Mouse (Mus musculus): ENCODE results near the gene Gpr162. TPM values are rescaled to one million over a fixed set of nuclear protein-coding genes. Genes with fewer than 3 reads are reported as not detected.
"Not testable (repeated sequence)": the region's sequence is repeated elsewhere in the genome, so short reads cannot be mapped to it uniquely, and the experiment has no call there.

The Gpr162 gene
- polyA plus RNA-seq, 1 experiment = not detected

DNA sequence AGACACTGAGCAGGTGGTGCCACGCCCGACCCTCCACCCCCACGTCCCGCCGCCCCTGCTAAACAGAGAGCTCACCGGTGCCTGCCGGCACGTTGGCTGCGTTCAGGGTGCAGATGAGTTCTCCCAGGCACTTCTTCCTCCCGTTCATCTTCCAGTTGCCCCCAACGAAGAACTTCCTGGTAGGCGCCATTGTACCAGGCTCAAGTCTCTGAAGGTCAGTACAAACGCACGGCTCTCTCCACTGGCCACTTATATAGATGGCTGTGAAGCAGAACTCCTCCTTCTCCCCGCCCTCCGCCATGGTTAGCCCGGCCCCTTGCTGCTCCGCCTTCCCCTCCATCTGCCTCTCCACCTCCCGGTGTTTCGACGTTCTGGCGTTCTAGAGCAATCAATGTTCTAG lies 49.9 kb downstream of the Gpr162 start, which contains the start of gene Tpi1:
Gene Tpi1 (minus strand): TSS at position 364 of the 400 bp plus-strand sequence.
- Histone ChIP-seq H3K27ac (replicated peaks; ENCODE audit: low read depth, low read length) (peak within 1 kb of the TSS; percentile 63), H3K4me1 (ENCODE audit: control insufficient read depth, insufficient read depth, insufficient read length, low read length) (peaks cover 9% of the 10 kb centered on the region), H3K4me3 (ENCODE audit: insufficient read depth, low read depth, low read length) (peak within 1 kb of the TSS; percentile 79)

DNA sequence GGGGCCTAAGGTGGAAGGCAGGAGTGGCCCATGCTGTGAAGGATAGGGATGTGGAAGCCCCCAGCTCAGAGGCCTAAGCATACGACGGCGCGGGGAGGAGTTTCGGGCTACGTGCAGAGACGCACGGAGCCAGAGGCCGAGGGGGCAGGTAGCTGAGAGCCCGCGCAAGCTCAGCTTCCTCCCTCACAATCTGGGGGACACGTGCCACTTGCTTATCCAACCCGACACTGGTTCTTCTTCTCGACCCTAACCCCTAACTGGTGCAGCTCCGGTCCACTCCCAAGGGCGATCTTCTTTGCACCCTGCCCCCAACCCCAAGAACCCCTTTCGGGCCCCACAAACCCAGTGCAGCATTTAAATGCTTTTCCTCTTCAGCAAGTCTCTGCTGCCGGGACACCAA lies 50.3 kb downstream of the Gpr162 start:
- peaks cover 9% of the 10 kb centered on the region for H3K4me1 ChIP-seq (ENCODE audit: control insufficient read depth, insufficient read depth, insufficient read length, low read length)
- H3K27ac ChIP-seq (replicated peaks; ENCODE audit: low read depth, low read length) = peak overlapping the region; percentile 63
- peak overlapping the region; percentile 79 for H3K4me3 ChIP-seq (ENCODE audit: insufficient read depth, low read depth, low read length)

DNA sequence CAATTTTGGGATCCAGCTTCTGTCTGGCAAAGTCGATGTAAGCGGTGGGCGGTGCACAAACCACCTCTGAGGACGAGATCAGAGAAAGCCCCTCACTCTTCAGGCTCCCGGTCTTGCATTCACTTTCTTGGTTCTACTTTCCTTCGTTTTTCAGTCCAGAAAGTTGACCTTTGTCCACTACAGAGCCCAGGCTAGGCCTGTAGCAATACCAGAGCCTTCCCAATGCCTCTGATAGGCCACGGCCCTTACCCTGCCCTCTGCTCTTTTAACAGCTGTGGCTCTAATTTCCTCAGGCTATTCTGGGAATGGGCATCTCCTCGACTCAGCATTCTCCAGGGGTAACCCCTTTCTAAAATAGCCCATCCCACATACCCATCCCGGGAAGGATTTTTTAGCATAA lies 50.9 kb downstream of the Gpr162 start:
- H3K27ac ChIP-seq (replicated peaks; ENCODE audit: low read depth, low read length) = peak overlapping the region; percentile 63
- H3K4me3 ChIP-seq (ENCODE audit: insufficient read depth, low read depth, low read length) = peak overlapping the region; percentile 79

DNA sequence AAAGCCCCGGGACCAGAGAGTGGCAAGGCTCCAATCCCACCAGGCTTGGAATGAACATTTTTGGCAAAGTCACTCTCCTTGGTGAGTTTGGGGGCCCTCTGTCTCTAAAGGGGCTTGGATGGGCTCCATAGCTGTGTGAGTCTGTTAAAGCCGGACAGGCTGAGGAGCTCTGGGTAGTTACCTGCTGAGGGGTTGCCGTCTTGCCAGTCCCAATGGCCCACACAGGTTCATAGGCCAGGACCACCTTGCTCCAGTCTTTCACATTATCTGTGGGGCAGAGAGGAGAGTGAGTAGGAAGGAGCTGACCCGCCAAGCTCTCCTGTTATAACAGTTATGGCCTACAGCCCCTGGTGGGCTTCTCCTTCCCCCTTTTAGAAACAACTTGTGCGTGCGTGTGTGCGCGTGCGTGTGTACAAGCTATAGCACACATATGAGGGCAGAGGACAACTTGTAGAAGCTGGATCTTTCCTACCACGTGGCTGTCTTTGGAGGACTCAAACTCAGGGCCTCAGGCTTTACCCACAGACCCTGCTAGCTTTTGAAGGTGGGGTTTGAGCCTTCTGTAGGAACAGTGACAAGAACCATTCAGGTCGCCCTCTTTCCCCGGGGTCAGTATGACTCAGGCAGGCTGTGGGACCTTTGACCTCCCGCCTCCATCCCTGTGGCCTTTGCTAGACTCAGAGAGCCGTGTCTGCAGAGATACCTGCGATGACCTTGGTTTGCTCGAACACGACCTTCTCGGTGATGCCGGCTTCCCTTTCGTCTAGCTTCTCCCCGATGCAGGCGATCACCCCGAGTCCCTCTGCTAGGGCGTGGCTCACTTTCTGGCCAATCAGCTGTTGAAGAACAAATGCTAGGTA lies 51.9 kb downstream of the Gpr162 start:
- H3K4me1 ChIP-seq (ENCODE audit: control insufficient read depth, insufficient read depth, insufficient read length, low read length) = peaks cover 12% of the 10 kb centered on the region
- H3K4me3 ChIP-seq (ENCODE audit: insufficient read depth, low read depth, low read length) = peak overlapping the region; percentile 79
- no peak overlapping the region for H3K27ac ChIP-seq (replicated peaks; ENCODE audit: low read depth, low read length)

More for the DNA sequence above, 50.9 kb downstream of the Gpr162 start:
- H3K4me1 ChIP-seq (ENCODE audit: control insufficient read depth, insufficient read depth, insufficient read length, low read length) = peaks cover 12% of the 10 kb centered on the region

DNA sequence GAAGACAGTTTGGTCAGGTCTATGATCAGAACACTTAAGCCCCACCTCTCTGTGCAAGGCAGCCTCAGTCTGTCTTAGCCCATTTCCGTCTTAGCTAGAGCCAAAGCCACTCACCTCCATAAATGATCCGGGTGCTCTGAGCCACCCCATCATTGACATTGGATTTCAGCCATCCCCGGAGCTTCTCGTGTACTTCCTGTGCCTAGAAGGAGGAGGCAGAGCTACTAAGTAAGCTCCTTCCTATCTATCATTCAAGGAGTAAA lies 52.4 kb downstream of the Gpr162 start:
- Histone ChIP-seq H3K4me3 (ENCODE audit: insufficient read depth, low read depth, low read length) (no peak overlapping the region), H3K27ac (replicated peaks; ENCODE audit: low read depth, low read length) (no peak overlapping the region), H3K4me1 (ENCODE audit: control insufficient read depth, insufficient read depth, insufficient read length, low read length) (peaks cover 15% of the 10 kb centered on the region)

DNA sequence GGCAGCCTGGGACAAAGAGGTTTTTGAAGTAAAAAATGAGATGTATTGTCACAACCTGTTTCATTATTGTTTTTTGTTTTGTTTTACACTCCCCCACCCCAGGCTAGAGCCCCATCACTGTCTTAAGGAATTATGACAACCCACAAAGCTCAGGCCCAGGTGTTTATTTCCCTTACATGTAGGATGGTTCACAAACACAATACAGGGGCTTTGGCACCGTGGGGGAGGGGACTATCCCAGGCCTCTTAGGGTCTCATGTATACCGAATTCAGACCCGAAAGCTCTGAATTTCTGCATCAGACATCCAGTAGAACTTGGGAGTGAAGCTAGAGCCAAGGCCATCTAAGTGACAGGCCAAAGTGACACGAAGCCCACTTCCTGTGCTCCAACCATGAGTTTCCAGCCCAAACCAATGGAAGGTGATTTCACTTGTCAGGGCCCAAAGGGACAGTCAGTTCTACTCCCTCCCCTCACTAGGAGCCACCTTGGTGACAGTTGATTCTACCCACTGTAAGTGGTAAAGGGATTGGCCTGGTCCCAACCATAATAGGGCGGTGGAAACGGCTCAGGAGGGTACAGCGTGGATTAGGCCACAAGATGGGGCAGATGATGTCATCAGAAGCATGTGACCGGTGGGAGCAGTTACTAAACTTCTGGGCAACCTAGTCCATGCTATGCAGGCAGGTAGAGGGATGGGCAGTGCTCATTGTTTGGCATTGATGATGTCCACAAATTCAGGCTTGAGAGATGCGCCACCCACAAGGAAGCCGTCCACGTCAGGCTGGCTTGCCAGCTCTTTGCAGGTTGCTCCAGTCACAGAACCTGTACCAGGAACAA lies 53.0 kb downstream of the Gpr162 start:
- H3K4me1 ChIP-seq (ENCODE audit: control insufficient read depth, insufficient read depth, insufficient read length, low read length) = peaks cover 16% of the 10 kb centered on the region
- H3K27ac ChIP-seq (replicated peaks; ENCODE audit: low read depth, low read length); H3K4me3 ChIP-seq (ENCODE audit: insufficient read depth, low read depth, low read length): not testable (repeated sequence)

DNA sequence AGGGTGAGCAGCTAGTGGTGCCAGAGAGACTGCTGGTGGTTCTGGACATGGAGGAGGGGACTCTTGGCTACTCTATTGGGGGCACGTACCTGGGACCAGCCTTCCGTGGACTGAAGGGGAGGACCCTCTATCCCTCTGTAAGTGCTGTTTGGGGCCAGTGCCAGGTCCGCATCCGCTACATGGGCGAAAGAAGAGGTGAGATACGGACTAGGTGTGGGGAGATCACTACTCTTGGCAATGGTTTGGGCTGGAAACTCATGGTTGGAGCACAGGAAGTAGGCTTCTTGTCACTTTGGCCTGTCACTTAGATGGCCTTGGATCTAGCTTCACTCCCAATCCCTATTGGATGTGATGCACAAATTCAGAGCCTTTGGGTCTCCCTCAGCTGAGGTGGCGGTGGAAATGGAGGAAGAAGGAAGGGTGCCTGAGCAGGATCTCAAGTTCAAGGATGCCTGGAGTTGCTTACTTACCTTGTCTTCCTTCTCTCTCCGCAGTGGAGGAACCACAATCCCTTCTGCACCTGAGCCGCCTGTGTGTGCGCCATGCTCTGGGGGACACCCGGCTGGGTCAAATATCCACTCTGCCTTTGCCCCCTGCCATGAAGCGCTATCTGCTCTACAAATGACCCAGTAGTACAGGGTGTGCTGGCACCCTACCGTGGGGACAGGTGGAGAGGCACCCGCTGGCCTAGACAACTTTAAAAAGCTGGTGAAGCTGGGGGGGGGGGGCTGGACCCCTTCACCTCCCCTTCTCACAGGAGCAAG lies 53.8 kb downstream of the Gpr162 start:
- H3K4me1 ChIP-seq (ENCODE audit: control insufficient read depth, insufficient read depth, insufficient read length, low read length) = peaks cover 16% of the 10 kb centered on the region
- H3K4me3 ChIP-seq (ENCODE audit: insufficient read depth, low read depth, low read length) = peak overlapping the region; percentile 91
- 0 out of 2 replicates have a peak overlapping the region, but pooled peaks have one; percentile 7 for H3K27ac ChIP-seq (replicated peaks; ENCODE audit: low read depth, low read length)

DNA sequence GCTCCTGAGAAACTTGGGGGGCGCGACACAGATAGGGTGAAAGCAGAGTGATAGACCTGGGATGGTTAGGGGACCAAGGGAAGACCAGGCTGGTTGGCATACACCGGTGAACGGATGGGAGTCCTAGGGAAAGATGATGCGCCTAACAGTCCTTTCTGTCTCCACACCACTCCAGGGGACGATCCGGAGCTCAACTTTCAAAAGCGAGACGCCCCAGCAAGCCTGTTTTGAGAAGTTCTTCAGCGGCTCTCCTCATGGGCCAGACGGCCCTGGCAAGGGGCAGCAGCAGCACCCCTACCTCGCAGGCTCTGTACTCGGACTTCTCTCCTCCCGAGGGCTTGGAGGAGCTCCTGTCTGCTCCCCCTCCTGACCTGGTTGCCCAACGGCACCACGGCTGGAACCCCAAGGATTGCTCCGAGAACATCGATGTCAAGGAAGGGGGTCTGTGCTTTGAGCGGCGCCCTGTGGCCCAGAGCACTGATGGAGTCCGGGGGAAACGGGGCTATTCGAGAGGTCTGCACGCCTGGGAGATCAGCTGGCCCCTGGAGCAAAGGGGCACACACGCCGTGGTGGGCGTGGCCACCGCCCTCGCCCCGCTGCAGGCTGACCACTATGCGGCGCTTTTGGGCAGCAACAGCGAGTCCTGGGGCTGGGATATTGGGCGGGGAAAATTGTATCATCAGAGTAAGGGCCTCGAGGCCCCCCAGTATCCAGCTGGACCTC lies 54.6 kb downstream of the Gpr162 start:
- H3K27ac ChIP-seq (replicated peaks; ENCODE audit: low read depth, low read length) = peak overlapping the region; percentile 74
- H3K4me3 ChIP-seq (ENCODE audit: insufficient read depth, low read depth, low read length) = peak overlapping the region; percentile 91
- H3K4me1 ChIP-seq (ENCODE audit: control insufficient read depth, insufficient read depth, insufficient read length, low read length) = peaks cover 12% of the 10 kb centered on the region; the same call in 1 of the 2 replicates

Other genes with a start within 250 kb of the Gpr162 start
- gene C1s2, start 227.9 kb downstream of the Gpr162 start, polyA plus RNA-seq (2012; ENCODE audit: insufficient read depth, insufficient read length, missing spikeins) = not detected in 2 replicates
- gene Lpcat3, start 201.0 kb downstream of the Gpr162 start, polyA plus RNA-seq (2012; ENCODE audit: insufficient read depth, insufficient read length, missing spikeins) = 43.7 and 58.4 TPM in 2 replicates
- gene Emg1, start 151.8 kb downstream of the Gpr162 start, polyA plus RNA-seq (2012; ENCODE audit: insufficient read depth, insufficient read length, missing spikeins) = 78.3 and 102 TPM in 2 replicates
- 284 and 381 TPM in 2 replicates for gene Phb2, start 151.6 kb downstream of the Gpr162 start, polyA plus RNA-seq (2012; ENCODE audit: insufficient read depth, insufficient read length, missing spikeins)
- 13.5 and 14.1 TPM in 2 replicates for gene Ptpn6, start 125.3 kb downstream of the Gpr162 start, polyA plus RNA-seq (2012; ENCODE audit: insufficient read depth, insufficient read length, missing spikeins)
- gene Grcc10, start 122.6 kb downstream of the Gpr162 start, polyA plus RNA-seq (2012; ENCODE audit: insufficient read depth, insufficient read length, missing spikeins) = 301 and 355 TPM in 2 replicates
- not detected in 2 replicates for gene Gm45234, start 108.0 kb downstream of the Gpr162 start, polyA plus RNA-seq (2012; ENCODE audit: insufficient read depth, insufficient read length, missing spikeins)
- gene Atn1, start 107.5 kb downstream of the Gpr162 start, polyA plus RNA-seq (2012; ENCODE audit: insufficient read depth, insufficient read length, missing spikeins) = 31.7 and 35.7 TPM in 2 replicates
- 0.63 TPM in 1 of 2 replicates, not detected in the other for gene Eno2, start 94.3 kb downstream of the Gpr162 start, polyA plus RNA-seq (2012; ENCODE audit: insufficient read depth, insufficient read length, missing spikeins)
- gene Lrrc23, start 84.3 kb downstream of the Gpr162 start, polyA plus RNA-seq (2012; ENCODE audit: insufficient read depth, insufficient read length, missing spikeins) = not detected in 2 replicates
- gene Spsb2, start 55.3 kb downstream of the Gpr162 start, polyA plus RNA-seq (2012; ENCODE audit: insufficient read depth, insufficient read length, missing spikeins) = 5.1 and 7.3 TPM in 2 replicates
- gene Tpi1, start 49.7 kb downstream of the Gpr162 start, polyA plus RNA-seq (2012; ENCODE audit: insufficient read depth, insufficient read length, missing spikeins) = 519 and 573 TPM in 2 replicates
- 35.8 and 39.4 TPM in 2 replicates for gene Usp5, start 34.5 kb downstream of the Gpr162 start, polyA plus RNA-seq (2012; ENCODE audit: insufficient read depth, insufficient read length, missing spikeins)
- 2.4 TPM in 1 of 2 replicates, not detected in the other for gene Cdca3, start 34.4 kb downstream of the Gpr162 start, polyA plus RNA-seq (2012; ENCODE audit: insufficient read depth, insufficient read length, missing spikeins)
- gene Gnb3, start 23.7 kb downstream of the Gpr162 start, polyA plus RNA-seq (2012; ENCODE audit: insufficient read depth, insufficient read length, missing spikeins) = not detected in 2 replicates
- 2.7 and 3.8 TPM in 2 replicates for gene P3h3, start 6.2 kb downstream of the Gpr162 start, polyA plus RNA-seq (2012; ENCODE audit: insufficient read depth, insufficient read length, missing spikeins)
- not detected in 2 replicates for gene Cd4, start 24.2 kb upstream of the Gpr162 start, polyA plus RNA-seq (2012; ENCODE audit: insufficient read depth, insufficient read length, missing spikeins)
- 12.2 and 15.1 TPM in 2 replicates for gene Lag3, start 47.7 kb upstream of the Gpr162 start, polyA plus RNA-seq (2012; ENCODE audit: insufficient read depth, insufficient read length, missing spikeins)
- gene Ptms, start 56.1 kb upstream of the Gpr162 start, polyA plus RNA-seq (2012; ENCODE audit: insufficient read depth, insufficient read length, missing spikeins) = 949 and 1,236 TPM in 2 replicates
- 238 and 301 TPM in 2 replicates for gene Mlf2, start 67.4 kb upstream of the Gpr162 start, polyA plus RNA-seq (2012; ENCODE audit: insufficient read depth, insufficient read length, missing spikeins)
- 74.8 and 85.4 TPM in 2 replicates for gene Cops7a, start 101.6 kb upstream of the Gpr162 start, polyA plus RNA-seq (2012; ENCODE audit: insufficient read depth, insufficient read length, missing spikeins)
- gene Pianp, start 132.7 kb upstream of the Gpr162 start, polyA plus RNA-seq (2012; ENCODE audit: insufficient read depth, insufficient read length, missing spikeins) = 0.54 TPM in 1 of 2 replicates, not detected in the other
- gene Zfp384, start 145.2 kb upstream of the Gpr162 start, polyA plus RNA-seq (2012; ENCODE audit: insufficient read depth, insufficient read length, missing spikeins) = 19.9 and 25.6 TPM in 2 replicates
- 32.1 and 34.0 TPM in 2 replicates for gene Ing4, start 175.8 kb upstream of the Gpr162 start, polyA plus RNA-seq (2012; ENCODE audit: insufficient read depth, insufficient read length, missing spikeins)
- gene Acrbp, start 185.7 kb upstream of the Gpr162 start, polyA plus RNA-seq (2012; ENCODE audit: insufficient read depth, insufficient read length, missing spikeins) = 5.1 and 5.5 TPM in 2 replicates
- gene Lpar5, start 203.9 kb upstream of the Gpr162 start, polyA plus RNA-seq (2012; ENCODE audit: insufficient read depth, insufficient read length, missing spikeins) = not detected in 2 replicates
- gene Chd4, start 232.0 kb upstream of the Gpr162 start, polyA plus RNA-seq (2012; ENCODE audit: insufficient read depth, insufficient read length, missing spikeins) = 73.3 and 90.8 TPM in 2 replicates

Data from brown adipose tissue, adult 24 weeks (tissue).